Mouse (Mus musculus): Measurements from ENCODE around the gene Ptgfrn. TPM values are rescaled to one million over a fixed set of nuclear protein-coding genes. Genes with fewer than 3 reads are reported as not detected.
A peak's percentile ranks its signal among the peaks of the same experiment; 100 is the strongest.

Gene Ptgfrn
- polyA plus RNA-seq, 1 experiment from 2014 or later, result 3.4 TPM

DNA sequence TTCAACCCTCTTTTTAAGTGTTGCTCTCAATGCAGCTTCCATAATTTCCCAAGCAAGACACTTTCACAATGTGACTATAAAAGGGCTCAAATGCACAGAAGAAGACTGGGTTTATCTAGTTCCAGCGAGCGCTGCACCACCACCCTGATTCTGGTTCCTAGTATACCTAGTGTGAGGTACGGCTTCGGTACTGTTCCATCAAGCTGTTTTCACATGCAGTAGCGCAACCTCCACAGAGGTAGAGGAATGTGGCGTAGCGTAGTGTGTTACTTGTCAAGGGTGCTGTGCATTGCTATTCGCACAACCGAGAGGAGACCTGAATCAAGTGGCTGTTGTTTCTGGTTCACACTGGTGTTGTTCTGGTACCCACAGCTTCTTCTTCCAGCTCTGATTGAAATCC is 24.8 kb upstream of the Ptgfrn start:
- Histone ChIP-seq H3K36me3 (no peaks in the 10 kb centered on the region), H3K9ac (replicated peaks) (no peak overlapping the region), H3K9me3 (no peaks in the 10 kb centered on the region), H3K27ac (replicated peaks) (no peak overlapping the region), H3K4me1 (no peaks in the 10 kb centered on the region), H3K4me3 (no peak overlapping the region), H3K4me2 (replicated peaks) (no peak overlapping the region), H3K27me3 (no peaks in the 10 kb centered on the region)
- WGBS, result 95% methylated on average over 9 of the region's 9 CpGs
- ATAC-seq (replicated peaks), result no peak

DNA sequence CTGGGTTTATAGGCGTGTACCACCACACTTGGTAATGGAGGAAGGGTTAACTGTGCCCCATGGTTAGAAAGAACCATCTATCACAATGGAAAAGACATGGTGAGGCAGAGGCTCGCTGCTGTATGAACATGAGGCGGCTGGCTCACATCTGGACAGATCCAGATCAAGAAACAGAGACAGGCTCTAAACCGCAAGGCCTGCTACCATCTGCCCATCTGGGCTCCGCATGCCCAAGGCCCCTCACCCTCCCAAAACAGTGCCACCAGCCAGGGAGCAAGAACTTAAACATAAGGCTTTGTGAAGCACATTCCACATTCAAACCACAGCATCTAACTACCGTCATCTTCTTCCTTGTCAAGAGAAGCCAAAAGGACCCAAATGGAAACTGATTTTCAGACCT is 22.9 kb upstream of the Ptgfrn start:
- no peaks in the 10 kb centered on the region for H3K36me3 ChIP-seq
- no peak for ATAC-seq (replicated peaks)
- WGBS, result 95% methylated on average over 6 of the region's 6 CpGs
- H3K27ac ChIP-seq (replicated peaks), result no peak overlapping the region
- H3K4me3 ChIP-seq, result no peak overlapping the region
- no peak overlapping the region for H3K9ac ChIP-seq (replicated peaks)
- no peaks in the 10 kb centered on the region for H3K4me1 ChIP-seq
- no peaks in the 10 kb centered on the region for H3K9me3 ChIP-seq
- H3K4me2 ChIP-seq (replicated peaks), result no peak overlapping the region
- no peaks in the 10 kb centered on the region for H3K27me3 ChIP-seq

DNA sequence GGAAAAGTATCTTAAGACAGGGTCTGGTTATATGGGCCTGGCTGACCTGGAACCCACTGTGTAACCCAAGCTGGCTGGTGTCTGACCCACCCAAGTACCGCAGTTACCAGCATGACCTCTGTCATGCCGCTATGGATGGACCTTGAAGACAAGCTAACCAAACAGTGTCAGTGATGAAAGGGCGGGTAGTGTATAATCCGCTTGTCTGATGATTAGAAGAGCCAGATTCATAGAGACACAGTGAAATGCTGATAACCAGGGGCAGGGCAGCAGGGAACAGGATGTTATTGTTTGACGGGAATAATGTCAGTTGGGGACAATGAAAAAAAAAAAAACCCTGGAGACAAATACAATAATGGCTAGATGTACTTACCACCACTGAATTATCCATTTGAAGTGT is 21.7 kb upstream of the Ptgfrn start:
- Histone ChIP-seq H3K4me3 (no peak overlapping the region), H3K36me3 (no peaks in the 10 kb centered on the region), H3K4me1 (no peaks in the 10 kb centered on the region), H3K27me3 (no peaks in the 10 kb centered on the region), H3K9me3 (no peaks in the 10 kb centered on the region), H3K9ac (replicated peaks) (no peak overlapping the region), H3K4me2 (replicated peaks) (no peak overlapping the region), H3K27ac (replicated peaks) (no peak overlapping the region)
- ATAC-seq (replicated peaks), result no peak
- 90% methylated on average over 5 of the region's 5 CpGs for WGBS

DNA sequence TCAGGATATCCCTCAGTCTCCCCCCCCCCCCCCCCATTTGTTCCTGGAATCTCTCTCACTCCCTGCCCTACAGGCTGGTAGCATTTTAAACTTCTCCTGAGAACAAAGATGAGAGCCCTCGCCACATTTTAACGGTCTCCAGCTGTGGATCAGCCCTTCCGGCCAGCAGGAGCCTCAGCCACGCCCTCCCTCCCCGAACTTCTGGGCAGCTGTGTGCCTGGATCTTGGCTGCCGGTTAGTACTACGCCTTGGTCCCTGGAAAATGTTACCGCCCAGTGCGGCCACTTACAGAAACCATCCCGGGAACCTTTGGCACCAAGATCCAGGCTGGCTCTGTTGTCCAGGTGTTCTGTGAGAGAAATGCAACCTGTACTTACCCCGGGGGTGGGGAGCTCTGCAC is 20.4 kb upstream of the Ptgfrn start:
- no peaks in the 10 kb centered on the region for H3K4me1 ChIP-seq
- no peak overlapping the region for H3K4me2 ChIP-seq (replicated peaks)
- no peak overlapping the region for H3K27ac ChIP-seq (replicated peaks)
- no peaks in the 10 kb centered on the region for H3K27me3 ChIP-seq
- H3K4me3 ChIP-seq, result no peak overlapping the region
- no peak for ATAC-seq (replicated peaks)
- WGBS, result 6% methylated on average over 11 of the region's 11 CpGs
- H3K9ac ChIP-seq (replicated peaks), result no peak overlapping the region
- no peaks in the 10 kb centered on the region for H3K36me3 ChIP-seq
- H3K9me3 ChIP-seq, result no peaks in the 10 kb centered on the region

DNA sequence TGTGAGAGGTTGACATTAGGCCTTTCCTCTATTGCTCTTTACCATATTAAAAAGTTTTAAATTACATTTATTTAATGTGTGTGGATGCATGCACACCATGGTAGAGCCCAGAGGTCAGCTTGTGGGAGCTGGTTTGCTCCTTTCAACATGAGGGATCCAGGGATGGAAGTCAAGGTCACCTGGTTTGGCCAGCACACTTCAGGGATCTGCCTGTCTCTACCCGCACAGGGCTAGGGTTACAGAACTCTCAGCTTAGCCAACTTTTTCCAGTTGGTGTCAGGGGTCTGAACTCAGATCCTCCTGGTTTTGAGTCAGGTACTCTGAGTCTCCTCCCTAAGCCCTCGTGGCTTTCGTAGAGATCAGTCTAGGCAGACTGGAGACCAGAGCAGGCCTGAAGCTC is 19.5 kb upstream of the Ptgfrn start:
- H3K9ac ChIP-seq (replicated peaks), result no peak overlapping the region
- no peaks in the 10 kb centered on the region for H3K4me1 ChIP-seq
- no peak overlapping the region for H3K4me2 ChIP-seq (replicated peaks)
- no peaks in the 10 kb centered on the region for H3K36me3 ChIP-seq
- WGBS, result 74% methylated on average over 3 of the region's 3 CpGs
- H3K4me3 ChIP-seq, result no peak overlapping the region
- no peaks in the 10 kb centered on the region for H3K27me3 ChIP-seq
- ATAC-seq (replicated peaks), result no peak
- H3K9me3 ChIP-seq, result no peaks in the 10 kb centered on the region
- no peak overlapping the region for H3K27ac ChIP-seq (replicated peaks)

DNA sequence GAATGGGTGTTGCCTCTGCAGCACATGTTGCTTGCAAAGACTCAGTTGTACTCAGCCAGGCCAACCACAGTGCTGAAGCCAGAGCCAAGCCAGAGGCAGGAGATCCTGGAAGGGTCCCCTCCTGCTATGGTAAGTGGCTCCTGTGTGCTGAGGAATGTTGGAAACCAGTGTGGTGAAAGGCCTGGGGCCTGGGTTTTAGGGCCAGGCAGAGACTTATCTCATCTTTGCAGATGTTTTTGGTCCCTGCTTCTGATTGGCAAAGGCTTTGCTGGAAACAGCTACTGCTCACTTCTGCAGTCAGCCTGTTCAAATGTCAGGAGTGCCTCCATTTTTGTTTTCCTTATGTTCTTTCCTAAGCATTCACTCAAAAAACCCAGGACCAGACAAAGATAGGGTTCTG is 19.0 kb upstream of the Ptgfrn start:
- H3K9ac ChIP-seq (replicated peaks), result no peak overlapping the region
- no peak overlapping the region for H3K4me2 ChIP-seq (replicated peaks)
- no peaks in the 10 kb centered on the region for H3K9me3 ChIP-seq
- no peaks in the 10 kb centered on the region for H3K27me3 ChIP-seq
- H3K4me1 ChIP-seq, result no peaks in the 10 kb centered on the region
- H3K4me3 ChIP-seq, result no peak overlapping the region
- H3K27ac ChIP-seq (replicated peaks), result no peak overlapping the region
- no peaks in the 10 kb centered on the region for H3K36me3 ChIP-seq
- ATAC-seq (replicated peaks), result no peak

DNA sequence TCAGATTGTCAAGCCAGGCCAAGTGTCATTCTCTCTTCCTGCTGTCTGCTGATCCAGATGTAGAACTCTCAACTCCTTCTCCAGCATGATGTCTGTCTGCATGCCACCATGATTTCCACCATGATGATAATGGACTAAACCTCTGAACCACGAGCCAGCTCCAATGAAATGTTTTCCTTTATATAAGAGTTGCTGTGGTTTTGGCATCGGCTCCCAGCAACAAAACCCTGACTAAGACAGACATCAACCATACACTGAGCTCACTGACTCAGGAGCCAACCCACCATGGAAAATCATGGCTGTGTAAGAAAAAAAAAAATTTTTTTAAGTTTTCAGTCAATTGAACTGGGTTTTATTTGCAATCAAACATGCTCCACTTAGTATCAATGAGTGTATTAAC is 17.7 kb upstream of the Ptgfrn start:
- Histone ChIP-seq H3K9ac (replicated peaks) (no peak overlapping the region), H3K9me3 (no peaks in the 10 kb centered on the region), H3K4me2 (replicated peaks) (no peak overlapping the region), H3K27ac (replicated peaks) (no peak overlapping the region), H3K4me1 (no peaks in the 10 kb centered on the region), H3K27me3 (no peaks in the 10 kb centered on the region), H3K36me3 (no peaks in the 10 kb centered on the region), H3K4me3 (no peak overlapping the region)
- 86% methylated on average over 2 of the region's 2 CpGs for WGBS
- ATAC-seq (replicated peaks), result no peak

DNA sequence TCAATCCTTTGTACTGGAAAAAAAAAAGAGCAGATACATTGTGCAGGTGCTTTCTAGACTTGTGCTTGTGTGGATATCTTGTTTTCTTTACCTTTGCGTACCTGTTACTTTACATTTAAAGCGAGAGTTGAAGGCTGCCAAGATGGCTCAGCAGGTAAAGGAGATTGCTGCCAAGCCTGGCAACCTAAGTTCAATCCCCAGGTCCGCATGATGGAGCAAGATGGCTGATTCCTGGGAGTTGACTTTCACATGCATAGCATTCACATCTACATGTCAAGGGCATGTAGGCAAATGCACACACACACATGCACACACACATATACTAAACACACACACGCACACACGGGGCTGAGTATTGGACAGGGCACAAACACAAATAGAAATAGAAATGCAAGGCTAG is 14.6 kb upstream of the Ptgfrn start:
- H3K36me3 ChIP-seq, result no peaks in the 10 kb centered on the region
- WGBS, result 94% methylated on average over 5 of the region's 5 CpGs
- no peak for ATAC-seq (replicated peaks)

DNA sequence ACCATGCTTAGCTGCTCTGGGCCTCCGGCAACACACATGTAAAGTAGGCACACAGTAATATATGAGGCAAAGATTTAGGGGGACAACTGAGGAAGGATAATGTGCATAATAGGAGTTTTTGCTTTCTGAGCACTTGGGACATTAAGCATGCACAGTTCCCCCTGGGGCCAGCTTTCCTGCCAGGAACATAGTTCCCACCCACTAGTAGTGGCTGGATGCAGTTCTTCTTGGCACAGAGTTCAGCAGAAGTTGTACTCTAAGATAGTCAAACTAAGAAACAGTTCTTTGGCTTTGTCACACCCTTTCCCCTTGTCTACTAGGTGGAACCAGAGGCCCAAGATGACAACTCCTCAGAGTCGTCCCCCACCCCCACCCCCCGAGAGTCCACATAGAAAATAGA is 12.4 kb upstream of the Ptgfrn start:
- no peaks in the 10 kb centered on the region for H3K9me3 ChIP-seq
- H3K9ac ChIP-seq (replicated peaks), result no peak overlapping the region
- H3K27me3 ChIP-seq, result no peaks in the 10 kb centered on the region
- no peak overlapping the region for H3K4me3 ChIP-seq
- H3K4me1 ChIP-seq, result no peaks in the 10 kb centered on the region
- no peak overlapping the region for H3K27ac ChIP-seq (replicated peaks)
- H3K4me2 ChIP-seq (replicated peaks), result no peak overlapping the region
- no peak for ATAC-seq (replicated peaks)
- H3K36me3 ChIP-seq, result no peaks in the 10 kb centered on the region
- 88% methylated on average over 3 of the region's 3 CpGs for WGBS

More for the DNA sequence above, 14.6 kb upstream of the Ptgfrn start:
- Histone ChIP-seq H3K9me3 (no peaks in the 10 kb centered on the region), H3K9ac (replicated peaks) (no peak overlapping the region), H3K4me1 (no peaks in the 10 kb centered on the region), H3K4me3 (no peak overlapping the region), H3K27me3 (no peaks in the 10 kb centered on the region), H3K27ac (replicated peaks) (no peak overlapping the region), H3K4me2 (replicated peaks) (no peak overlapping the region)

DNA sequence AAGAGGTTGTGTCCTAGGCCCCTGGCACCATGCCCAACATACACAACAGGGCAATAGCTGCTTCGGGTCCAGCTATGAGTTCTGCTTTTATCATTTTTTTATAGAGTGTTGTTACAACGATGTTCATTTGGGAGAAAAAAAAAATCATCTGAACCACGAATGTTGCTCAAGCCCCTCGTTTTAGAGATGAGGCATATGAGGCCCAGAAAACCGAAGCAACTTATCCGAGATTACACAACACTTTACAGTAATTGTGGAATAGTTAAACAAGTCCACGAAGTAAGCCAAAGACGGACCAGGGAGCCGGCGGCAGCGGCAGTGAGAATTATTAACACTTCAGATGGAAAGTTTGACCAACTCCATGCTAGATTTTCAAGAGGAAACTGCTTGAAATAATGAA is 7.7 kb upstream of the Ptgfrn start:
- Histone ChIP-seq H3K36me3 (no peaks in the 10 kb centered on the region), H3K27me3 (no peaks in the 10 kb centered on the region), H3K4me2 (replicated peaks) (no peak overlapping the region), H3K9ac (replicated peaks) (no peak overlapping the region), H3K4me3 (no peak overlapping the region), H3K27ac (replicated peaks) (no peak overlapping the region), H3K9me3 (no peaks in the 10 kb centered on the region), H3K4me1 (peaks cover 10% of the 10 kb centered on the region)
- no peak for ATAC-seq (replicated peaks)
- 94% methylated on average over 11 of the region's 11 CpGs for WGBS

DNA sequence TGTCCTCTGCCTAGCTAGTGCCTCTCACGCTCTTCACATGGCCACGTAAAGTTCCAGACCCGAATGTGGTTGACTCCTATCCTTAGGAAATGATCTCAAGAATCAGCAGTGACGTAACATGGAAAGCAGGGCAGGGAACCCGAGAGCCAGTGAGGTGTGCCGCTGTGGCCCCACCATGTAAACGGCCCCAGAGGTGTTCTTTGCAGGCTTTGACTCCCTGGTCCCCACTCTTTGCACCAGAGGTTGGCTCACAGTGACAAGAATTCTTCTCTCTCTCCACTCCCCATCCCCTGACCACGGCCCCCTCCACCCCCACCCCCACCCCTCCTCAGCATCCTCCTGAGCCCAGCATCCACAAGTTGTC is 7.3 kb upstream of the Ptgfrn start:
- no peak for ATAC-seq (replicated peaks)
- peak overlapping the region; percentile 59; the same call in 1 of the 2 replicates for H3K27ac ChIP-seq (replicated peaks)

DNA sequence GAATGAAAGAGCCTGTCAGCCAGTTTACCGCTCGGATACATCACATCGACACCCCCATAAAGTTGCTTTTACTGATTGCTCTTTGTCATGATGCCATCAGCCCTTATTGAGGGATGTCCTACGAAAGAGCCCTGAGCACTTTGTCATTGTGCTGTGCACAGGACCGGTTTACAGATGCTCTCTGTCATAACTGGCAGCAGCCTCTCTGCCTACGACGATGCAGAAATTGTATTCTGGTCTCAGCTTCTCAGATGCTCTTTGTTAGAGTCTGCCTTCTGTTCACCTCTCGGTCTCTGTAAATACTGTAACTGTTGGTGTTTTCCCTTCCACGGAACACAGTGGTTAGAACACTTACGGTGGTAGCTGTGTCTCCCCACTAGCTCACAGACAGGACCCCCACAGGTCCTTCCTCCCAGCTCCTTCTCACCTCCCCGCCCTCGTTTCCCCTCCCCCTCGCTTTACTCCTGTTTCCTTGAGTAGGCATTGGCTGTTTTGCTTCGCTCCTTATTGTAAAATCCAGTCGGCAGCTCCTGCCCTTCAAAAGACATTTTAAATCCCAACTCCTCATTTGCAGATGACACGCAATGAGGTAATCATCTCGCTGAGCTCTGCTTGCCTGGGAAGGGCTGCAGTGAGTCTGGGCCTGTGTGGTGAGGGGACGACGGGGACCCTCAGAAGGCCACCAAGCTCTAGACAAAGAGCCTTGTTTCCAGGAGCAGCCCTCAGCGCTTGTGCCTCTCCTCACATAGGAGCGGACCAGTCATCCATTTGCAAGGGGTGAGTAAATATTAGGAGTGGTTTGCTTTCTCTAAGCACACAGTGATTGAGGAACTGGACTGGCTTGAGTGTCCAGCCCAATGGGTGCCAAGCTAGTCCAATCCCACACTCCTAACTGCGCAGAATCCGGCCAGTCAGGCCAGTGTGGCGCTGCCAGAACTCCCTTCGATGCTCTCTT is 6.6 kb upstream of the Ptgfrn start:
- 43% methylated on average over 25 of the region's 25 CpGs for WGBS
- Histone ChIP-seq H3K36me3 (no peaks in the 10 kb centered on the region), H3K9ac (replicated peaks) (0 out of 2 replicates have a peak overlapping the region, but pooled peaks have one; percentile 8), H3K9me3 (no peaks in the 10 kb centered on the region), H3K27me3 (no peaks in the 10 kb centered on the region), H3K4me2 (replicated peaks) (peak overlapping the region; percentile 16), H3K27ac (replicated peaks) (peak overlapping the region; percentile 59), H3K4me3 (no peak overlapping the region), H3K4me1 (peaks cover 17% of the 10 kb centered on the region)
- ATAC-seq (replicated peaks), result peak; percentile 81

More for the DNA sequence above, 7.3 kb upstream of the Ptgfrn start:
- Histone ChIP-seq H3K9ac (replicated peaks) (no peak overlapping the region), H3K9me3 (no peaks in the 10 kb centered on the region), H3K27me3 (no peaks in the 10 kb centered on the region), H3K4me3 (no peak overlapping the region), H3K36me3 (no peaks in the 10 kb centered on the region), H3K4me1 (peaks cover 10% of the 10 kb centered on the region), H3K4me2 (replicated peaks) (no peak overlapping the region)
- 91% methylated on average over 8 of the region's 8 CpGs for WGBS

DNA sequence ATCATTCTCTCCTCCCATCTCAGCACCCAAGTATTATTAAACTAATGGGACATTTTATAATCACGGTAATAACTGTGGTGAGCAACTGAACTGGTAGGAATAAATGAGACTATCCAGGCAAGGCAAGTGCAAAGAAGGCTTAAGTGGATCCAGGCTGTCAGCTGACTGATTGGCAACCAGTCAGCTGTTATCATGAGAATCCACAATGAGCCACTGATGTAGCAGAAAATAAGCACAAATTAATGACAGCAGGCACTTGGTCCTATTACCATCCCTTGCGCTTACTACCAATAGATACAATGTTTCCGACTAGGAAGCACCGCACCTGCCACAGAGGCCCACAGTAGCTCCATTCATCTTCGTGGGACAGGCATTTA is 2.4 kb upstream of the Ptgfrn start:
- Histone ChIP-seq H3K27ac (replicated peaks) (no peak overlapping the region), H3K9ac (replicated peaks) (no peak overlapping the region), H3K4me1 (peaks cover 51% of the 10 kb centered on the region), H3K36me3 (no peaks in the 10 kb centered on the region), H3K4me3 (no peak overlapping the region), H3K27me3 (no peaks in the 10 kb centered on the region), H3K9me3 (no peaks in the 10 kb centered on the region), H3K4me2 (replicated peaks) (no peak overlapping the region)
- ATAC-seq (replicated peaks), result no peak
- WGBS, result 66% methylated on average over 5 of the region's 5 CpGs
